Mouse (Mus musculus) myocyte (in vitro differentiated cells): ENCODE results near the gene Zbtb38. TPM values are rescaled to one million over a fixed set of nuclear protein-coding genes. Genes with fewer than 3 reads are reported as not detected.

Source experiments
- H3K27me3 ChIP-seq: one replicate; pipeline ENCODE4 v1.6.1; 2011; ENCODE audit not compliant: control insufficient read depth, insufficient read depth, insufficient read length
- H3K36me3 ChIP-seq: one replicate; pipeline ENCODE4 v1.6.1; 2011; ENCODE audit not compliant: control insufficient read depth, insufficient read depth
- H3K4me2 ChIP-seq: one replicate; pipeline ENCODE4 v1.6.1; 2011; ENCODE audit warnings: low read depth, control low read depth
- H3K4me3 ChIP-seq: one replicate; pipeline ENCODE4 v1.5.1; 2011; ENCODE audit warnings: mild to moderate bottlenecking, control low read depth, moderate library complexity
- H3K79me2 ChIP-seq: one replicate; pipeline ENCODE4 v1.6.1; 2011; ENCODE audit not compliant: control insufficient read depth, insufficient read depth
- H3ac ChIP-seq: one replicate; pipeline ENCODE4 v1.6.1; 2011; ENCODE audit not compliant: control insufficient read depth, insufficient read length
- CEBPB ChIP-seq: IDR thresholded peaks from 2 replicates; pipeline ENCODE4 v1.6.1; 2011; ENCODE audit warnings: mild to moderate bottlenecking, moderate library complexity; ENCODE audit not compliant: poor library complexity, insufficient read depth, severe bottlenecking
- E2F4 ChIP-seq: IDR thresholded peaks from one replicate; pipeline ENCODE4 v1.6.1; 2011; ENCODE audit warnings: mild to moderate bottlenecking, control low read depth, moderate library complexity; ENCODE audit not compliant: insufficient read depth
- MAX ChIP-seq: IDR thresholded peaks from one replicate; pipeline ENCODE4 v1.6.1; 2011; ENCODE audit warnings: low read depth, mild to moderate bottlenecking, control low read depth
- MYOD1 ChIP-seq, 3 experiments: IDR thresholded peaks; one replicate each; pipeline ENCODE4 v1.6.1; 2011; ENCODE audit warnings: control low read depth in 2 of 3, low read depth in 2 of 3, mild to moderate bottlenecking in 2 of 3, moderate library complexity in 1 of 3; ENCODE audit not compliant: insufficient read length in 2 of 3, control insufficient read depth in 1 of 3
- MYOG ChIP-seq, 3 experiments: IDR thresholded peaks; one replicate each; pipeline ENCODE4 v1.6.1; 2011; ENCODE audit warnings: control low read depth in 2 of 3, low read depth in 2 of 3, mild to moderate bottlenecking in 2 of 3; ENCODE audit not compliant: insufficient read length in 2 of 3, control insufficient read depth in 1 of 3, insufficient read depth in 1 of 3
- POLR2A ChIP-seq: IDR thresholded peaks from one replicate; pipeline ENCODE4 v1.6.1; 2011; ENCODE audit warnings: low read depth, mild to moderate bottlenecking, control low read depth, moderate library complexity; ENCODE audit not compliant: insufficient read length
- POLR2AphosphoS2 ChIP-seq: IDR thresholded peaks from one replicate; pipeline ENCODE4 v1.6.1; 2011; ENCODE audit warnings: low read depth, control low read depth; ENCODE audit not compliant: insufficient read length
- REST ChIP-seq: IDR thresholded peaks from one replicate; pipeline ENCODE4 v1.6.1; 2011; ENCODE audit warnings: mild to moderate bottlenecking, control low read depth, moderate library complexity; ENCODE audit not compliant: insufficient read depth, insufficient read length
- SRF ChIP-seq: IDR thresholded peaks from one replicate; pipeline ENCODE4 v1.6.1; 2011; ENCODE audit warnings: low read depth; ENCODE audit not compliant: control insufficient read depth, insufficient read length
- TCF12 ChIP-seq: IDR thresholded peaks from one replicate; pipeline ENCODE4 v1.6.1; 2011; ENCODE audit warnings: mild to moderate bottlenecking, control low read depth; ENCODE audit not compliant: poor library complexity, insufficient read depth, severe bottlenecking
- TCF3 ChIP-seq: IDR thresholded peaks from one replicate; pipeline ENCODE4 v1.6.1; 2011; ENCODE audit warnings: low read depth, control low read depth; ENCODE audit not compliant: insufficient read length
- USF1 ChIP-seq: IDR thresholded peaks from one replicate; pipeline ENCODE4 v1.6.1; 2011; ENCODE audit warnings: low read depth, mild to moderate bottlenecking, control low read depth, moderate library complexity
- polyA plus RNA-seq: library from polyadenylated mRNA; unstranded; fragments of >200 nt; fragmentation: generic; extraction: Trizol; gene quantifications from one replicate; pipeline ENCODE4 v1.2.1, GENCODE M21; 2012; ENCODE audit warnings: missing spikeins

Zbtb38 gene
- polyA plus RNA-seq, 1 experiment = 9.1 TPM

DNA sequence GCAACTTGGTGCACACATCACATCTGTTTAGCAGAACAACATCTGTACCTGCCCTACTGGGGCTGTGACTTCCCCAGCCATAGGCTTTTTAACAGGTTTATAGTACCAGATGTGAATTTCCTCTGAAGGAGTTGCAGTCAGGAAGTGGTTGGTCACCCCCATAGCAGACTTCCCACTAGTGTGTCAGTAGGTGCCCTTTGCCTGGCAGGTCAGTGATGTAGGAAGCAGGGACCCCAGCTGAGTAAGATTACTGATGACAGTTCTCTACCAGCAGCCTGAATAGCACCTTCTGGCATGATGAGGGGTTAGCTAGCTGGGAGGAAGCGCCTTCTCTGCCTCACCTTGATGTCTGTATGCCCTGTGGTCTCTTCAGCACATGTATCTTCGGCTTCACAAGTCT is 118.9 kb downstream of the Zbtb38 start:
- Histone ChIP-seq H3K4me3 (no peak overlapping the region), H3K36me3 (no peaks in the 10 kb centered on the region), H3K27me3 (no peaks in the 10 kb centered on the region), H3ac (no peak overlapping the region), H3K79me2 (peaks cover 16% of the 10 kb centered on the region), H3K4me2 (no peak overlapping the region)
- no peak for TF ChIP-seq CEBPB
- TF ChIP-seq TCF12 = no peak
- TF ChIP-seq MAX = no peak
- TF ChIP-seq POLR2A = no peak
- TF ChIP-seq TCF3 = no peak
- TF ChIP-seq REST = no peak
- TF ChIP-seq POLR2AphosphoS2 = no peak
- TF ChIP-seq USF1 = no peak
- no peak for TF ChIP-seq SRF
- no peak for TF ChIP-seq MYOD1 (IDR thresholded peaks at IDR 0.05; ENCODE audit: control insufficient read depth in 1 of 3, insufficient read length in 2 of 3, low read depth in 2 of 3)
- TF ChIP-seq MYOG (IDR thresholded peaks at IDR 0.05; ENCODE audit: control insufficient read depth in 1 of 3, insufficient read depth in 1 of 3, insufficient read length in 2 of 3, low read depth in 2 of 3) = no peak
- TF ChIP-seq E2F4 = no peak

Other genes with a start within 250 kb of the Zbtb38 start
- not detected for gene Gm28729, start 227.6 kb downstream of the Zbtb38 start, polyA plus RNA-seq
- 1.2 TPM for gene Rasa2, start 121.2 kb downstream of the Zbtb38 start, polyA plus RNA-seq
- 3.1 TPM for gene Pxylp1, start 139.8 kb upstream of the Zbtb38 start, polyA plus RNA-seq